Mouse (Mus musculus) gonadal fat pad, adult 2 months (tissue): Measurements from ENCODE around the gene Gm20683. TPM values are rescaled to one million over a fixed set of nuclear protein-coding genes. Genes with fewer than 3 reads are reported as not detected.

Source experiments
- DNase-seq: peaks from one replicate; pipeline ENCODE4 v3.0.0-alpha.2; 2012; ENCODE audit warnings: low read depth
- polyA plus RNA-seq: library from polyadenylated mRNA; depleted of rRNA; stranded (reverse); fragments of >200 nt; gene quantifications from 2 replicates; pipeline ENCODE4 v1.2.3, GENCODE M21; 2012

The Gm20683 gene
- polyA plus RNA-seq, 1 experiment, result 55.8 TPM

DNA sequence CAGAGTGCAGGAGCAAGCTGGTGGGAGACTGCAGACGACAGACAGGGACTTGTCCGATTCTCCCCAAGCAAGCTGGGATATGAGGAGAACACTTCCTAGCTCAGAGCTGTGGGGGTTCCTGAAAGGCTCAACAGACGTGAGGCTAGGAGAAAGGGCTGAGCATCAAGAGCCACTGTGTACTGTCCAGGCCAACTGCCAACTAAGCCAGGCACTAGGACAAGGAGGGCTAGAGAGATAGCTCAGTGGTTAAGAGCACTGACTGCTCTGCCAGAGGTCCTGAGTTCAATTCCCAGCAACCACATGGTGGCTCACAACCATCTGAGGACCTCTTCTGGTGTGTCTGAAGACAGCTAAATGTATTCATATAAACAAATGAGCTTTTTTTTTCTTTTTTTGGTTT, 946 bp upstream of the Gm20683 start:
- DNase-seq, result no peak

DNA sequence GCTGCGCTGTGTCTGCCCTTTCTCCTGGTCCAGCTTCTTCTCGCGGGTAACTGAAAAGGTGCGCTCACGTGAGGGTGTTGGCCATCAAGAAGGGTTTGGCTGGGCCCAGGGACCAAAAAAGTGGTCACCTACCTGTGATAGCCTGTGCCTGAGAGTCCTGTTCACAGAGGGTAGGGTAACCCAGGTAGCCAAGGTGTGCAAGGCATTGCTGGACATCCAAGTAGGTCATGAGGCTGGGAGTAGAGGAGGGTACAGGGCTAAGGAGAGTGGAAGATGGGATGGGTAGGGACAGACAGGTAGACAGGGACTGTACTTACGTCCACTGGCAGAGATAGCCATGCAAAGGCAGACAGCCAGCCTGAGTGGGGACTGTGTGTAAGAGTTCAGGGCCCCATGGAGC, 1.0 kb downstream of the Gm20683 start:
- DNase-seq, result no peak

DNA sequence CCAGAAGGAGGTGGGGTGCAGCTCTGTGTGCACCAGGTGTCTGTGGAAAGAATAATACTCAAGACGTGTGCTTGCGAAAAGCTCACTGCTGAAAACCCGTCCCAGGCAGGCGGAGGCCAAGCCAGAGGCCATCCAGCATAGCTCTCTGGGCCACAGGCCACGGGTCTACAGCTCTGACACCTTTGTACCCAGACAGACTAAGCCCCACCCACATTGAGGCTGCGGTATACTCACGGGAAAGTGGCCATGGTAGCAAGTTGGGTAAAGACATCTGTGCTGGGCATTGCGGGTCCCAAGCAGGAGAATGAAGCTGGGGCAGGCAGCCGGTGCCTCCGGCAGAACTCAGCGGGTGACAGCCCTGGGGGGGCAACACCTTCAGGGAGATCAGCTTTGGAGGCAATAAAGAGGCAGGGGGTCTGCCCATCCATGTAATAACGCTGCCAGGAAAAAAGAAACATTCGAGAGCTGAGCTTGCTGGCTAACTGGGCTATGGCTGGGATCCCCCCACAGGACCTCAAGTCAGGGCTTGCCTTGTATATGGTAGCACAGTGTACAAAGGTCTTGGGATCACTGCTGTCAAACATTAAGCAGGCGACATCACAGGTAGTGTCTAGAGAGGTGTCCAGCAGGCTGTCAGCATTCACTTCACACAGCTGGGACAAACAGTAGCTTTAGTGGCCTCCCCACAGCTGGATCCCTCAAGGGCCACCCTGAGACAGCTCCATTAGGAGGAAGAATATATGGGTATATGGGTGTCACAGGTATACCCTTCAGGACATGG, 1.9 kb downstream of the Gm20683 start:
- DNase-seq, result no peak

DNA sequence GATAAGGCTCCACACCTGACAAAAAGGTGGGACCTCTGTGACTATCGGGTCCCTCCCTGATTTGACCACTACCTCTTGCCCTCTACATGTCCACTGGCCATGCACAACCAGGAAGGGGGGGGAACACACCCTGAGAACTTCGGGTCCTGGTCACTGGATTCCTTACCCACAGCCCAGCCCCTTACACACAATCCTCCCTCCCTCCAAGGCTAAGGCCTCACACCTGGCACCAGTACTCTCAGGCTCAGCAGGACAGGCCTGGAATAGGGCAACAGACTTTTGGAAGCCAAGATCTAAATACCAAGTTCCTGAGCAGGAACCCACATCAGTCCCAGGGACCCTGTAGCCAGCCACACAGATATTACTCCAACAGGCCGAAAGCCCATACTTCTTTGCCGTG, 2.7 kb downstream of the Gm20683 start:
- no peak for DNase-seq

DNA sequence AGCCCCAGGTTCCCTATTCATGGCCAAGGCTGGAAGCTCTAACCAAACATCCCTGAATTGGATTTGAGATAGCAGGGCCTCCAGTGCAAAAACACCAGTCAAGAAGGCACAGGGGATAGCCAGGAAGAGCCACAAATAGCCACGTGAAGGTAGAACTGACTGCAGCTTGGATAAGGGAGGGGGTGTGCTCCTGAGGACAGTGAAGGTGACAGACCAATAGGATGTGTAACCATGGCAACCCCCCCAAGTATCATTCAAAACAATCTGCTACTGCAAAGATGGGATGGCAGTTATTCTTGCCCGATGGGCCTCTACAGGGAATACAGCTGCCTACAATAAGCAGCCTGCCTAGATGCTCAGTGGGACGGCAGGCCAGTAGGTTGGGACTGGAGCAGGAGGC, 4.0 kb downstream of the Gm20683 start:
- DNase-seq, result no peak

DNA sequence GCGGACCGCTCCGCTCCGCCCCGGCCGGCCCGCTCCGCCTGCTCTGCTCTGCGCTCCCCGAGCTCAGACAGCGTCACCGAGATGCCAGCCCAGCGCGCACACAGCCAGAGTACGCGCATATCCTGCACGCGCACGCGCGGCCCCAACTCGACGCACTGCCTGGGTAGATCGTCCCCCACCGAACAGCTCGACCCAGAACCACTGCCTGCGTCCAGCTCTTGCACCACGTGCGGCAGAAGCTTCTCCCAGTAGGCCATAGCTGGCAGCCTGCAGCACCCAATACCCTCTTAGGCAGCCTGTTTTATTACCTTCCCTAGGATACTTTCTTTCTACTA, 4.5 kb downstream of the Gm20683 start, which contains the start of gene Rhbdl1:
TSS of gene Rhbdl1 (minus strand) at position 220 of the 335 bp plus-strand sequence.
- DNase-seq, result no peak

DNA sequence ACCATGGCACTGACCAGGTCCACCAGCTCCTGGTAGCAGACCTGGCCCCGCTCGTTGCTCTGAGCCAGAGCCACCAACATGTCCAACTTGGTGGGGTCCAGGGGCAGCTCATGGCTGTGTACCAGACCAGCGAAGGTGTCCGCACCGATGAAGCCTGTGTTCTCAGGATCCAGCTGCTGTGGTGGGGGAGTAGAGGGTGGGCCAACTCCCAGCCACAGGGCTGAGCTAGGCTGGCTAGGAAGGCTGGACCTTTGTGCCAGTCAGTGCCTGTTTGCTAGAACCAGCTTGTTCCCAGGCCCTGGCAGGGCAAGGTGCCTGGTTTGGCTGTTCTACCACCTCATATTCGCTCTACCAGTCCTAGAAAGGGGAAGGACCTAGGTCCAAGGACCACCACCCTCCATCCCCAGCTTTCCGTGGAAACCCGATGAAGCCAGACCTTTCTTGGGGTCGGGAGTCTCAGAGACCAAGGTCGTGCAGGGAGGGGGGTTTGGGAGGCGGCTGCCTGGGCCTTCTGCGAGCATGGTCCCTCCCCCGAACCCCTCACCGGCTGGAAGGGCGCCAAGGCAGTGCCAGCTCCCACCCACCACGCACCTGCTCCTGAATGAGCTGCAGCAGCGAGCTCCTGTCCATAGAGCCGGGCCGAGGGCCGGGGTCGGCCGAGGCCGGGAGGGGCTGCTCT, 5.0 kb downstream of the Gm20683 start:
- DNase-seq, result no peak

DNA sequence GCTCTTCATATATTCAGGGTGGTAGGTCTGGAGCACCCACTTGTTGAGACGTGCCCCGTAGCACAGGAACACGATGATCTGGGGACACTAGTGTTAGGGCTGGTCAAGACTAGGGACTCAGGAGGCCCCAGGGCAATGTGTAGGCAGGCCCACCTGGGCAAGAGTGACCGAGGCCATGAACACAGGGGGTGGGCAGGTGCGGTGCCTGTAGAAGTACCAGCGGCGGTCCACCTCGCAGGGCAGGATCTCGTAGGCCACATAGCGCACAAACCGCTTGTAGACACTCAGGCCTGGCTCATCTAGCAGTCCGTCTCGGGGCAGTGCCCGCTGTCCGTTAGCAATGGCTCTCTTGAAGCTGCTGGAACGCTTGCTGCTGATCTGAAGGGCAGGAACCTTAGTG, 5.7 kb downstream of the Gm20683 start:
- DNase-seq, result no peak

DNA sequence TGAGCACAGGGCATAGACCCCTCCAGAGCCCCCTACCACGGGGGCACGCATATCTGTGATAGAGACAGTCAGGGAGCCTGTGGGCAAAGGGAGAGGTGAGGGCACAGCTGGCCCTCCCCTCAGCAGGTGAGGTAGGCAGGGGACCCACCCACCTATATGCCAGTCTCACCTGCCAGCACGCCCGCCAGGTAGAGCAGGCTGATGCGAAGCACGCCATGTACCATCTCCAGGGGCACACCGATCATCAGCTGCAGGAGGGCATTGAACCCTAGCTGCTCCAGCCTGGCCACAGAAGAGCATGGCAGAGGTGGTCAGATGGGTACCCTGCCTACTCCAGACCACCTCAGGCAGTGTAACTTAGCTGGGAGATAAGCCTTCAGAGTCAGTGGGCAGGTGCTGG, 6.3 kb downstream of the Gm20683 start:
- no peak for DNase-seq

DNA sequence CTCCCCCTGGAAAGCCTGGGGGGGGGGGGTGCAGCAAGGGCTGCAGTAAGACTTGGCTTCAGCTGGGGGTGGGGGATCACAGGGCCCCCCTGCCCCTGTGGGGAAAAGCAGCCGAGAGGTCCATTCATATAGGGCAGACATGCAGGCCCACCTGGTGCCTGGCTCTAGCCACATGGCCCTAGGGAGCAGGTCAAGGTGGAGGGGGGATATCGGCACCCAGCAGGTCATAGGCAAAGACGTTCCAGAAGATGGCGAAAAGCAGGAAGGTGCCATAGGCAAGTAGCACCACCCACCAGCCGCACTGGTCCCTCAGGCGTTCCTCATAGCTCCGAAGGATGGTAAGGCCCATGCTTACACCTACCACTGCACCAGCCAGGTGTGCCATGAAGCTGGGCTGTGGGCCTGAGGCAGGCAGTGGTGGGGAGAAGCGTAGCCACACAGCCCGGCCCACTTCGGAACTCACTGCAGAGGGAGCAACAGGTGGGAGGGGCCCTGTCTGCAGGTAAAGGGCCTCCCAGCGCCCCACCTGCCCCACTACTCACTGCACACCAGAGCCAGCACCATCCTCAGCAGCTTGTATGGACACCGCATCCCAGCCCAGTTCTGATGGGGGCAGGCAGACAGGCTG, 6.9 kb downstream of the Gm20683 start:
- no peak for DNase-seq

DNA sequence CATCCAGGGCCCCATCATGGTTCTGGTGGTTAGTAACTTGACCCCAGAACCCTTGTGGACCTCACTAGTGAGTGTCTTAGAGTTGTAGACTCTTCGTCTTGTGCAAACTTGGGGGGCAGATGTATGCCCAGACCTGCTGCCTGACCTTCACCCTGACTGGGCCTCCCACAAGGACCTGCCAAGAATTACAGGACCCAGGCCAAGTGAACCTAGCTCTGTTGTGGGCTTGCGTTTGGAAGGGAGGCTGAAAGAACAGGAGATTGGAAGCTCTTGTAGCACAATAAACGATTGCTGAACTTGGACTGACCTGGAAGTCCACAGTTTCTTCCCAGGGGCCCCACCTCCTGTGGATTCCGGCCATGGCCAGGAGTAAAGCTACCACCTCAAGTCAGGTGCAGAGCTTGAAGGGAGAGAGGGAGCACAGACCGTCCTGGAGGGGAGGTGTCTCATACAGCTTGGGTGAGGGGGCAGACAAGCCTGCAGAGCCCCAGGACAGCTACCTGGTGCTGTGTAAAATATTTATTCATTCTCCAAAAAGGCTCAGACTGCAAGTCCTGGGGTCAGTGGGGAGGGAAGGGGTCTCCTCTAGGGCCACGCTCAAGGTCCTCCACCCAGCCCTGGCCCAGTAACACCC, 7.5 kb downstream of the Gm20683 start:
- DNase-seq, result no peak

DNA sequence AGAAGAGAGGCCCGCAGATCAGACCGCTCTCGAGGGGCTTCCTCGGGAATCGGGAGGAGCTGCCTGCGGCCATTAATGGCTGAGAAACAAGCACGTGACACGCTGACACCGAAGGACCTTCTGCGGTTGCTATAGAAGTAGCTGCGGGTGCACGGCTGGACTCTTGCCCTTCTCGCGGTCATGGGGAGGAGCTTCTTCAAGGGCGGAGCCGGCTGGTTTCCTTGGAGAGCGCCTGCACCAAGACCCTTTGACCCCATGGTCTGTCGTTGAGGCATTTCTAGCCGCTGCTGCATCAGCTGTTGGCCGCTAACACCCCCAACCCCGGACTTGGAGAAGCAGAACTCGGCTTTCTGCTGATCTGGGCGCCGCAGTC, 8.3 kb downstream of the Gm20683 start, which contains the start of gene Stub1:
TSS of gene Stub1 (minus strand) at position 114 of the 373 bp plus-strand sequence.
- DNase-seq, result no peak

DNA sequence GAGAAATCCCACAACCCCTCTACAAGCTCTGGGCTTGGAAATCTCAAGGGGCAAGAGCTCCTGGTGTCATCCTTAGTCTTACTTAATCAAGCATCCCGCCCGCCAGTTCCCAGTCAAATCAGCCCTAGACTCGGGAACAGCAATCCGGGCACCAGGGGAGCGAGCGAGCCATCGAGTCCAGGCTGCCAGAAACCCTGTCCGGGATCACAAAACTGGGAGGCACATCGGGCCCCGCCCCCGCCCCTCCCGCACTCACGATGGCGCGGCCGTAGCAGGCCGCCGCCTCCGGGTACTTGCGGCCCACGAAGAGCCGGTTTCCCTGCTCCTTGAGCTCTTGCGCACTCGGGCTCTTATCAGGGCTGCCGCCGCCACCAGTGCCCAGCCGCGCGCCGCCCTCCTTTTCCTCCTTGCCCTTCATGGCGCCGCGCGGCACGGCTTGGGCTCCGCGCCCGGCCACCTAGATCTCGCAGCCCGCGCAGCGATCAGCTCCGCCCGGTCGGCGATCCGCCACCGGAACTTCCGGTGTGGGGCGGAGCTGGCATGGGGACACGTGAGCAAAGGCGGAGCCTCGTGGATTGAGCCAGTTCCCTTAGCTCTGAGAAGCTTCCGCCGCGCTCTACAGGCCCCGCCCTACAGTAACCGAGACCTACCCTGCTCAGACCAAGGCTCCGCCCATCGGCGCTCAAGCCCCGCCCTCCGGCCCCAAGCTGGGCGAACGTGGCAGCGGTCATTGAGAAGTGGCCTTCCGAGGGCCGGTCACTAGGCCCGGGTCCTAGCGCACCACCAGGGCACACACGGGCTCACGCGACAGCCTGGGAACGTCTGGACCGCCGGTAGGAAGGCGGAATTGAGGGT, 8.9 kb downstream of the Gm20683 start:
- DNase-seq, result no peak

DNA sequence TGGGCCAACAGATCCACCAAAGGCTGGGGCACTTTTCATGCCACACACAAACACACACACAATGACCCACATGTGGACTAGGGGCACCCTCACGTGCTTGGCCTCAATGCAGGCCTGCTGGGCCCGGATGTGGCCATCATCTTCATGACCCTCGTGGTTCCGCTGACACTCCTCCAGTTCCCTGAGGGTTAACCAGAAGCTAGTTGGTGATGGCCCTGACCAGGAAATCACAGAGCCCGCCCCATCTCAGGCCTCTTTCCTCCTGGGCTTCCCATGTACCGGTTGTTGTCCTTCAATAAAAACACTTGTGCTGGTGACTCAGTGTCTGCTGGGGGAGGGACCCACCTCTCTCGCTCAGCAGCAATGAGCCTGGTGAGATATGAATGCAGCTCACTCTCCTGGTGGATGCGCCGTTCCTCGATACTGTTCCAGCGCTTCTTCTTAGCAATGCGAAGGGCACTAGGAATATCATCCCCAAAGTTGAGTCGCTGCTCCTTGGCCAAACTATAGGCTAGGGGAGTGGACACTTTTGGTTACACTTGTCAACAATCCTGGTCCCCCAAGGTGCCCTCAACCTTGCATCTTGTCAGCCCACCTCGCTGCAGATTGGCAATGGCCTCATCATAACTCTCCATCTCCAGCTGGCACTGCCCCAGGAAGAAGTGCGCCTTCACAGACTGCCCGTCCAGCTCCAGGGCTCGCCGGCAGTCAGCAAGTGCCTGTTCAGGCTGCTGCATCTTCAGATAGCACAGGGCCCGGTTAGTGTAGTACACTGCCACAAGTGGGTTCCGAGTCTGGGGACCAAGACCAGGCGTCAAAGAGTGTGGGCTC, 9.9 kb downstream of the Gm20683 start:
- DNase-seq, result no peak

DNA sequence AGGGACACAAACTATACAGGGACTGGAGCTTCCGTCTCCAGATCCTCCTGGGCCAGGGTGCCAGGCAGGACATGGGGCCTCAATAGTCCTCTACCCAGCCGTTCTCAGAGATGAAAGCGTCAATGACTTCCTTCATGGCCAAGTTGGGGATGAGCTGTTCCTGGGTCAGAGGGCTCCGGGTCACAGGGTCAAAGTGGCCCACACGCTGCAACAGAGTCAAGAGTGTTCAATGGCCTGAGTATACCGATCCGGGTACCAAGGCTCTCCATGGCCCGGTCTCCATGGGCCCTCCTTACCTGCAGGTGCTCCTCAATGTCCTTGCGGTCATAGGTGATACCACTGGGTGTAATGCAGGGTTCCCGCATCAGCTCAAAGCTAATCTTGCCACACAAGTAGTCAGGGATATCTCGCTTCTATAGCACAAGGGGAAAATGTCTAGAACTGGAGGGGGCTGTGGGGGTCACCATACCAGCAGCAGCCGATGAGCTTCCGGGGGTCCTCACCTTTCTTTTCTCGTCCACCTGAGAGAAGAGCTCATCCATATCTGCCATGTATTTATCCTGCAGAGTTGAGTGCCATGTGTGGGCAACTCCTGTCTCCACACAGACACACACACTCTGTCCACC, 10.6 kb downstream of the Gm20683 start:
- DNase-seq, result no peak

DNA sequence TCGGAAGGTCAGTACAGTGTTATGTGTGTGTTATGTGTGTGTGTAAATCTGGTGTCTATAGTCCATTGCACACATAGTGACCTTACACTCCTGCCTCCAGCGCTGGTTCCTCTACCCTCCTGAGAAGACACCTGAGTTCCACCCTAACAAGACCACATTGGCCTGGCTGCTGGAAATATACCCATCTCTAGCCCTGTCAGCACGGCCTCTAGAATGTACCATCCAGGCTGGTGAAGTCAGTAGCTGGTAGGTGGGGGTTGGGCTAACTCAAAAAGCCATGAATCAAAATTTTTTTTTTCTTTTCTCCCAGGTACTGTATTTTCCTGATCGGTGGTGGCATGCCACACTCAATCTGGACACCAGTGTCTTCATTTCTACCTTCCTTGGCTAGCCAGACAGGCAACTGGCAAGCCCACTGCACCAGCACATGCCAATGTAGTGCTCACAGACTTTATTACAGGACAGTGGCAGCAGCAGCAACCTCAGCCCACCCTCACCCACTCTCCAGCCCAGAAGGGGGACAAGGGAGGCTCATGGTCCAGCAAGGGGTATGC, 11.3 kb downstream of the Gm20683 start:
- no peak for DNase-seq

DNA sequence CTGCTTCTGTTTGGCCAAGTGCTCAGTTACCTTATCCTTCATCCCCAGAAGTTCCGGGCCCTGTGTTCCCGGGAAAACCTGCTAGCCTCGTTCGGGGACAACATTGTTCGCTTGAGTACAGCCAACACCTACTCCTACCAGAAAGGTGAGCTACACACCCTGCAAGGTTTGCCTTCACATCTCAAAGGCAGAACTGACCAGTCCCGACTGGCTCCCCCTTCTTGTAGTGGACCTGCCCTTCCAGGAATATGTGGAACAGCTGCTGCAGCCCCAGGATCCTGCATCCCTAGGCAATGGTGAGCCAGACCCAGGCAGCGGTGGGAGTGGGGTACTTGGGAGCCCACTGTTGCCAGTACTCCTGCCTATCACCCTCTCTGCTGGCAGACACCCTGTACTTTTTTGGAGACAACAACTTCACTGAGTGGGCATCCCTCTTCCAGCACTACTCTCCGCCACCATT, 12.0 kb downstream of the Gm20683 start:
- no peak for DNase-seq

DNA sequence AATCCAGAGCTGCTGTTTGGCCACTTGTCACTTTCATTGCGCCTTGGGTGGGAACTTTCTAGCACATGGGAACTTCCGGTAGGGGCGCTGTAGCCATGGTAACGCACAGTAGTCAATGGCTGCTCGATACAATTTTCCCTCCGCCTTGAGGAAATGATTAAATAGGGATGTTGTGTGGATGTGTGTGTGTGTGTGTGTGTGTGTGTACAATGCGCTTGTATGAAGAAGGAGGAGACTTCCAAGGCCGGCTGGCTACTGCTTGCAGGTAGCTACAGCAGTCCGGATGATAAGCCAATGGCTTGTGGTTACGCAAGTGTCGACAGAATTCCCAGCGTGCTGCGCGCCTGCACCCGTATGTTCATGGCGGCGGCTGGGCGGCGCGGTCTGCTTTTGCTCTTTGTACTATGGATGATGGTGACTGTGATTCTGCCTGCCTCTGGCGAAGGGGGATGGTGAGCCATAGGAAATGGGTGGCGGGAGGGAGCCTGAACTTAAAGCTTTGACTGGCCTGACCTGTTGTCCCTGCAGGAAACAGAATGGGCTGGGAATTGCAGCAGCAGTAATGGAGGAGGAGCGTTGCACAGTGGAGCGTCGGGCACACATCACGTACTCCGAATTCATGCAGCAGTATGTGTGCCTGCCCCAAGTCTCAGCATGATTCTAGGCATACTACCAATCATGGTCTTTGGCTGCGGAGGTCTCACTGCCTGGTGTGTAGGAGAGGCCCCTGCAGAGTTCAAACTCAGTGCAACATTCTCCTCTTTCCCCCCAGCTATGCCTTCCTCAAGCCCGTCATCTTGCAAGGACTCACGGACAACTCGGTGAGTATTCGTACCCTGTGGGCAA, 12.6 kb downstream of the Gm20683 start, which contains the start of gene Jmjd8:
TSS of gene Jmjd8 (plus strand) at position 156 of the 846 bp plus-strand sequence.
- DNase-seq, result no peak

DNA sequence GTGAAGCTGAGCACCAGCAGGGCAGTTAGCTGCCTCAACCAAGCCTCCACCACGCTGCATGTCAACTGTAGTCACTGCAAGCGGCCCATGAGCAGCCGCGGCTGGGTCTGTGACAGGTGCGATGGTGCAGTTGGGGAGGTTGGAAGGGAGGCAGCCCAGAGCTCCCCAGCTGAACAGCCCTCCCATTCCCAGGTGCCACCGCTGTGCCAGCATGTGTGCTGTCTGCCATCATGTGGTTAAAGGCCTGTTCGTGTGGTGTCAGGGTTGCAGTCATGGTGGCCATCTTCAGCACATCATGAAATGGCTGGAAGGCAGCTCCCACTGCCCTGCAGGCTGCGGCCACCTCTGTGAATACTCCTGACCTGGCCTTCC, 13.4 kb downstream of the Gm20683 start:
- no peak for DNase-seq
